Mouse (Mus musculus) G1E (cell line): Measurements from ENCODE around the gene Eftud2. TPM values are rescaled to one million over a fixed set of nuclear protein-coding genes. Genes with fewer than 3 reads are reported as not detected.

ENCODE experiments used
- ATAC-seq: 2 replicates; pipeline ENCODE4 v1.8.0; 2016; ENCODE audit warnings: mild to moderate bottlenecking; ENCODE audit not compliant: insufficient number of reproducible peaks, poor library complexity, low FRiP score, severe bottlenecking; ENCODE audit errors: extremely low read depth
- DNase-seq: peaks from one replicate; pipeline ENCODE4 v3.0.0; 2012; ENCODE audit warnings: low spot score
- H3K27me3 ChIP-seq: 2 replicates; pipeline ENCODE4 v1.6.1; 2012; ENCODE audit warnings: mild to moderate bottlenecking, low read length, inconsistent platforms; ENCODE audit not compliant: insufficient read depth
- H3K36me3 ChIP-seq: replicated peaks from 2 replicates; pipeline ENCODE3; 2012; ENCODE audit warnings: mild to moderate bottlenecking, inconsistent platforms
- H3K4me1 ChIP-seq: 2 replicates; pipeline ENCODE4 v1.6.1; 2012; ENCODE audit warnings: low read depth, low read length, inconsistent platforms, mixed read lengths; ENCODE audit not compliant: insufficient read depth
- H3K4me3 ChIP-seq: 2 replicates; pipeline ENCODE4 v1.5.1; 2012; ENCODE audit warnings: low read depth, mild to moderate bottlenecking, inconsistent platforms, low read length, moderate library complexity, mixed read lengths
- H3K9me3 ChIP-seq: replicated peaks from 2 replicates; pipeline ENCODE4 v1.6.1; 2012; ENCODE audit warnings: inconsistent platforms
- CTCF ChIP-seq: IDR thresholded peaks from 2 replicates; pipeline ENCODE4 v1.5.1; 2012; ENCODE audit warnings: low read depth, low read length, inconsistent platforms, mixed read lengths
- GATA1 ChIP-seq: IDR thresholded peaks from 2 replicates; pipeline ENCODE4 v1.6.1; 2012; ENCODE audit warnings: borderline replicate concordance, low read length, inconsistent platforms, mixed read lengths
- GATA2 ChIP-seq: IDR thresholded peaks from 2 replicates; pipeline ENCODE4 v1.6.1; 2012; ENCODE audit warnings: low read depth, low read length, inconsistent platforms, borderline replicate concordance
- POLR2AphosphoS5 ChIP-seq: IDR thresholded peaks from 2 replicates; pipeline ENCODE4 v1.6.1; 2012; ENCODE audit warnings: low read depth, low read length, inconsistent platforms; ENCODE audit not compliant: insufficient replicate concordance
- TAL1 ChIP-seq: conservative IDR thresholded peaks from 2 replicates; pipeline ENCODE4 v1.6.1; 2012; ENCODE audit warnings: low read depth, low read length, inconsistent platforms, mixed read lengths
- polyA plus RNA-seq: library from polyadenylated mRNA; stranded (reverse); fragments of >175 nt; gene quantifications from 2 replicates; pipeline ENCODE4 v1.2.3, GENCODE M21; 2012
- total RNA-seq, 2 experiments: library from RNA; stranded (forward) in 1 of 2; stranded (reverse) in 1 of 2; fragments of 200-1000 nt in 1 of 2; fragments of >200 nt in 1 of 2; fragmentation: Nextera tagmentation in 1 of 2; gene quantifications; 2 replicates each; pipeline ENCODE4 v1.2.3; 2014 to 2017

The Eftud2 gene
- total and polyA plus RNA-seq, 3 experiments: 109 to 335 (median 171) TPM

DNA sequence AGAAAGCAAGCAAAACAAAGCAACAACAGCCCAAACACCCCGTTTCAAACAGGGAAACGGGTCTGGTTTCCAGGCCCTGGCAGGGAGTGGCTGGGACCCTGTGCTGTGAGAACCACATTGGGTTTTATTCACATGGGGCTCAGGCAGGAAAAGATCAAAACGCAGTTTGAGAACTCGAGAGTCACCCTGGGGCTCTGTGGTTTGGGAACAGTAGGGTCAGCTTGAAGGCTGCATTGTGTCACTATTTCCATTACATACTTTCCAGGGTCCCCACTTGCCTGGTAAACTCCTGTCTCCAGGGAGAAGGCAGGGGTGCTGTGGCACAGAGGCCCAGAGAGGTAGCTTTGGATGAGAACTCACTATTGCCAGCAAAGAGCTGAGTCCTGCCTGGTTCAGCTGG is 53.7 kb downstream of the Eftud2 start:
- ATAC-seq: no peak
- Histone ChIP-seq H3K4me3 (no peak overlapping the region), H3K27me3 (peaks cover 27% of the 10 kb centered on the region), H3K9me3 (no peaks in the 10 kb centered on the region), H3K36me3 (no peaks in the 10 kb centered on the region), H3K4me1 (no peaks in the 10 kb centered on the region)
- DNase-seq: no peak
- TF ChIP-seq POLR2AphosphoS5 (no peak), GATA2 (no peak), CTCF (no peak), GATA1 (no peak), TAL1 (no peak)

DNA sequence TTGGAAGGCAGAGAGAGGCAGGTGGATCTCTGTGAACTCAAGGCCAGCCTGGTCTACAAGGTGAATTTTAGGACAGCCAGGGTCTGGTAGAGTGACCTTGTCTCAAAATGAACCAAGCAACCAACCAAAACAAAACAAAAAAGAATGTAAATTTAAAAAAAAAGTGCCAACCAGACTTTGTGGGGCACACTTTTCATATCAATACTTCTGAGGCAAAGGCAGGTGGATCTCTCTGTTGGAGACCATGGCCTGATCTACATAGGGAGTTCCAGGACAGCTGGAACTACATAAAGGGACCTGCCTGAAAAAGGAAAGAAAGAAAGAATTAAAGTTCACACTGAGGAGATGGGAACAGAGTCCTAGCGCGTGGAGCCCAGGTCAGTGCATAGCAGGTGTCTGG is 54.3 kb downstream of the Eftud2 start:
- TF ChIP-seq POLR2AphosphoS5 (no peak), GATA2 (no peak), TAL1 (no peak), CTCF (no peak), GATA1 (no peak)
- Histone ChIP-seq H3K4me1 (no peaks in the 10 kb centered on the region), H3K4me3 (no peak overlapping the region), H3K36me3 (no peaks in the 10 kb centered on the region), H3K27me3 (peaks cover 27% of the 10 kb centered on the region), H3K9me3 (no peaks in the 10 kb centered on the region)
- ATAC-seq (no peak), DNase-seq (no peak)

DNA sequence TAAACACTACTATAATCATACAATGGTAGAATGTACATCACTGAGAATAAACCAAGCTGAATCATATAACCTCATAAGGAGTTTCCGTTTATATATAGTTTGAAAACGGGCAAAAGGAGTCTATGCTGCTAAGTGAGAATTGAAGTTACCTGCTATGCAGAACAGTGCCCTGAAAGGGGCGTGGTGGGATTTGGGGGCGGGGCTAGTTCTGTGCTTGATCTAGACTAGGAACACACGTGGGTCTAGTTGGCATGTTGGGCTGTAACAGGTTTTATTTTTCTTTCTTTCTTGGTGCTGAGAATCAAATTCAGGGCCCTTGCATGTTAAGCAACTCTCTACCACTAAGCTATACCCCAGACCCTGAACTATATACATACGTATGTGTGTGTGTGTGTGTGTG is 59.6 kb downstream of the Eftud2 start:
- no peak for ATAC-seq
- Histone ChIP-seq H3K4me3 (no peak overlapping the region), H3K36me3 (no peaks in the 10 kb centered on the region), H3K4me1 (no peaks in the 10 kb centered on the region), H3K27me3 (peaks cover 36% of the 10 kb centered on the region), H3K9me3 (peaks cover 7% of the 10 kb centered on the region)
- TF ChIP-seq GATA2 (no peak), GATA1 (no peak), TAL1 (no peak), CTCF (no peak), POLR2AphosphoS5 (no peak)
- DNase-seq: no peak

GRCm38 (mm10) chr11:102820432-102820831 is 60.4 kb downstream of the Eftud2 start:
- Histone ChIP-seq H3K4me3 (no peak overlapping the region), H3K36me3 (no peaks in the 10 kb centered on the region), H3K4me1 (no peaks in the 10 kb centered on the region), H3K27me3 (peaks cover 38% of the 10 kb centered on the region), H3K9me3 (peaks cover 7% of the 10 kb centered on the region)
- TF ChIP-seq CTCF: no peak
- TF ChIP-seq POLR2AphosphoS5: no peak
- no peak for TF ChIP-seq GATA1
- TF ChIP-seq GATA2: no peak
- TF ChIP-seq TAL1: no peak
- ATAC-seq (no peak), DNase-seq (no peak)

GRCm38 (mm10) chr11:102819783-102820385 is 60.9 kb downstream of the Eftud2 start:
- no peak for ATAC-seq
- H3K4me3 ChIP-seq: no peak overlapping the region
- no peak for TF ChIP-seq POLR2AphosphoS5
- no peak for TF ChIP-seq GATA2
- TF ChIP-seq TAL1: no peak
- no peak for TF ChIP-seq CTCF
- no peak for TF ChIP-seq GATA1
- DNase-seq: no peak
- peaks cover 7% of the 10 kb centered on the region for H3K9me3 ChIP-seq
- peaks cover 34% of the 10 kb centered on the region for H3K27me3 ChIP-seq
- H3K4me1 ChIP-seq: no peaks in the 10 kb centered on the region
- H3K36me3 ChIP-seq: no peaks in the 10 kb centered on the region

- Histone ChIP-seq H3K4me1 (no peaks in the 10 kb centered on the region), H3K9me3 (peaks cover 7% of the 10 kb centered on the region), H3K4me3 (no peak within 1 kb of the TSS), H3K27me3 (peaks cover 34% of the 10 kb centered on the region), H3K36me3 (no peaks in the 10 kb centered on the region)
- TF ChIP-seq GATA1 (no peak), CTCF (no peak), TAL1 (no peak), POLR2AphosphoS5 (no peak)
- DNase-seq: no peak
- no peak for ATAC-seq
These were observed 61.6 kb downstream of the Eftud2 start, which contains the start of gene Gjc1 for GRCm38 (mm10) chr11:102819021-102819782. Gene Gjc1, minus strand, starts transcription at chr11:102819700.
